8 mouse cellular contexts compared by ENCODE assay signal in genomic region chr2:170252255-170253034, GRCm38 (mm10).
DNase-seq lines count a peak whose midpoint lies in the region; ATAC-seq lines count a peak whose summit lies in the region.

No protein-coding gene starts in this region.

- H3K4me1 ChIP-seq in liver, embryonic 15.5 days (replicated peaks), result peaks cover 15% of the 10 kb centered on the region
- no peaks in the 10 kb centered on the region for H3K4me1 ChIP-seq in forebrain, embryonic 16.5 days (replicated peaks; ENCODE audit: control insufficient read depth, insufficient read depth, low read length)

- peak; percentile 21 for DNase-seq in gastrocnemius, postnatal 25 days
- DNase-seq in gastrocnemius, postnatal 14 days, result no peak
- peak; percentile 77 for DNase-seq in CD4-positive, CD25-positive, alpha-beta regulatory T cell, adult 2 months (ENCODE audit: low read depth, low spot score)
- peak; percentile 20 to 22 for DNase-seq in frontal cortex, postnatal 14 days (ENCODE audit: low spot score in 2 of 2)
- peak; percentile 64 to 71 for DNase-seq in spleen, adult 18-20 months
- no peak for DNase-seq in yolk sac, embryonic 10.5 days (ENCODE audit: low spot score)

- WGBS in liver, embryonic 15.5 days (ENCODE audit: insufficient replicate concordance), result 24% methylated on average over 14 of the region's 14 CpGs
- 69% methylated on average over 14 of the region's 14 CpGs for WGBS in forebrain, embryonic 16.5 days

- no peaks in the 10 kb centered on the region for H3K36me3 ChIP-seq in liver, embryonic 15.5 days (replicated peaks)
- H3K36me3 ChIP-seq in forebrain, embryonic 16.5 days (ENCODE audit: control insufficient read depth, insufficient read depth), result no peaks in the 10 kb centered on the region

- H3K27me3 ChIP-seq in liver, embryonic 15.5 days, result no peaks in the 10 kb centered on the region
- H3K27me3 ChIP-seq in forebrain, embryonic 16.5 days (replicated peaks; ENCODE audit: control insufficient read depth, insufficient read depth, low read length), result no peaks in the 10 kb centered on the region

- ATAC-seq in liver, embryonic 15.5 days (ENCODE audit: insufficient read depth), result peak; percentile 30; the same call in 1 of the 2 replicates
- ATAC-seq in forebrain, embryonic 16.5 days, result no peak

- H3K27ac ChIP-seq in liver, embryonic 15.5 days (replicated peaks), result peak overlapping the region; percentile 57; the same call in 1 of the 2 replicates
- H3K27ac ChIP-seq in forebrain, embryonic 16.5 days (ENCODE audit: low read length), result no peak overlapping the region

- no peaks in the 10 kb centered on the region for H3K9me3 ChIP-seq in liver, embryonic 15.5 days (replicated peaks)
- H3K9me3 ChIP-seq in forebrain, embryonic 16.5 days (ENCODE audit: control insufficient read depth, low read length), result no peaks in the 10 kb centered on the region

- no peak overlapping the region for H3K9ac ChIP-seq in liver, embryonic 15.5 days
- no peak overlapping the region for H3K9ac ChIP-seq in forebrain, embryonic 16.5 days (replicated peaks; ENCODE audit: low read depth, low read length)

- H3K4me3 ChIP-seq in liver, embryonic 15.5 days (replicated peaks), result no peak overlapping the region
- H3K4me3 ChIP-seq in forebrain, embryonic 16.5 days (replicated peaks; ENCODE audit: low read length), result no peak overlapping the region

- peak overlapping the region; percentile 41 for H3K4me2 ChIP-seq in liver, embryonic 15.5 days
- H3K4me2 ChIP-seq in forebrain, embryonic 16.5 days (ENCODE audit: low read length), result no peak overlapping the region

- intact Hi-C loops in gastrocnemius, postnatal 14 days (cut with DNase I; ENCODE audit: low total_unique reads), result no loop called here

Comparison
In these comparisons a context has a peak if more than half of its experiments do, and no peak if none do; other contexts are left out.
1. DNase-seq: peak in gastrocnemius, postnatal 25 days (single experiment), CD4-positive, CD25-positive, alpha-beta regulatory T cell, adult 2 months (single experiment), frontal cortex, postnatal 14 days (2 of 2) and spleen, adult 18-20 months (2 of 2); none in gastrocnemius, postnatal 14 days (single experiment) and yolk sac, embryonic 10.5 days (single experiment).